Mouse (Mus musculus) midbrain, embryonic 10.5 days (tissue): ENCODE results near the gene Tfap2d. TPM values are rescaled to one million over a fixed set of nuclear protein-coding genes. Genes with fewer than 3 reads are reported as not detected.

ENCODE experiments used
- DNase-seq: peaks from one replicate; pipeline ENCODE4 v3.0.0-alpha.2; 2017; ENCODE audit warnings: low spot score
- H3K27ac ChIP-seq: fragments of 300-500 bp; sonication (generic); replicated peaks from 2 replicates; pipeline ENCODE4 v1.5.1; 2016; ENCODE audit warnings: mild to moderate bottlenecking
- H3K27me3 ChIP-seq: fragments of 300-500 bp; sonication (generic); 2 replicates; pipeline ENCODE4 v1.6.1; 2016; ENCODE audit warnings: low read depth, mild to moderate bottlenecking; ENCODE audit not compliant: poor library complexity, severe bottlenecking
- H3K36me3 ChIP-seq: fragments of 300-500 bp; sonication (generic); 2 replicates; pipeline ENCODE4 v1.6.1; 2016; ENCODE audit warnings: mild to moderate bottlenecking, moderate library complexity
- H3K4me1 ChIP-seq: fragments of 300-500 bp; sonication (generic); 2 replicates; pipeline ENCODE4 v1.6.1; 2016
- H3K4me3 ChIP-seq: fragments of 300-500 bp; sonication (generic); 2 replicates; pipeline ENCODE4 v1.5.1; 2016; ENCODE audit warnings: mild to moderate bottlenecking, moderate library complexity
- H3K9me3 ChIP-seq: fragments of 300-500 bp; sonication (generic); replicated peaks from 2 replicates; pipeline ENCODE4 v1.6.1; 2016; ENCODE audit warnings: mild to moderate bottlenecking
- WGBS: fragments of 180-500 bp; shearing (Covaris S2); methylation state at CpG from one replicate; pipeline ENCODE4 v1.1.7; 2016; 5-methylcytosine and 5-hydroxymethylcytosine counted together
- polyA plus RNA-seq: library from polyadenylated mRNA; unstranded; fragments of >200 nt; fragmentation: Nextera tagmentation; extraction: Ambion mirVana; gene quantifications from 2 replicates; pipeline ENCODE4 v1.2.1, GENCODE M21; 2016

Gene Tfap2d
- polyA plus RNA-seq, 1 experiment from 2014 or later: 4.7 TPM

GRCm38 (mm10) chr1:19212691-19213090, 109.9 kb downstream of the Tfap2d start:
- Histone ChIP-seq H3K9me3 (no peaks in the 10 kb centered on the region), H3K4me3 (0 out of 2 replicates have a peak overlapping the region, but pooled peaks have one; percentile 14), H3K36me3 (no peaks in the 10 kb centered on the region), H3K27ac (no peak overlapping the region), H3K4me1 (peaks cover 16% of the 10 kb centered on the region), H3K27me3 (peaks cover 100% of the 10 kb centered on the region)
- 0% methylated on average over 4 of the region's 4 CpGs for WGBS
- no peak for DNase-seq

DNA sequence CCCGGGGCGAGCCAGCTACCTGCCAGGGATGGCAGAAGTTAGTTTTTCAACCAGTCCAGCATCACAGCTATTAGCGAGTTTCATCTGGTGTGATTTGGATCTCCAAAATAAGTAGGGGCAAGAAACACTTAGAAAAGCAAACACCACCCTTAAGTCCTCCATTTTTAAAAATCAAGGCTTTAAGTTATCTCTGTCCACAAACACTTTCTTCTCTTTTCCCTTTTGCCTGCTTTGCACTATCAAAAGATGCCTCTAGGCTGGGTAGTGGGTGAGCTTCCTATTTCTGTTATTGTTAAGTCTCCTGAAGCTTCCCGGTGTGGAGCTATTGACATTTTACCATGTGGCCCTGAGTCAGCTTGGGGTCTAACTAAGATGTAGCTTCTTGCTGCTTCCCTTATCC, 110.3 kb downstream of the Tfap2d start:
- under 1% methylated on average over 4 of the region's 4 CpGs for WGBS
- Histone ChIP-seq H3K4me1 (peaks cover 16% of the 10 kb centered on the region), H3K27ac (no peak overlapping the region), H3K4me3 (0 out of 2 replicates have a peak overlapping the region, but pooled peaks have one; percentile 14), H3K36me3 (no peaks in the 10 kb centered on the region), H3K27me3 (peaks cover 100% of the 10 kb centered on the region), H3K9me3 (no peaks in the 10 kb centered on the region)
- DNase-seq: no peak

GRCm38 (mm10) chr1:19213851-19214395, 111.1 kb downstream of the Tfap2d start:
- no peak overlapping the region; the same call in 1 of the 2 replicates for H3K27ac ChIP-seq

More at GRCm38 (mm10) chr1:19213851-19214395, 111.1 kb downstream of the Tfap2d start:
- Histone ChIP-seq H3K4me1 (peaks cover 16% of the 10 kb centered on the region), H3K36me3 (no peaks in the 10 kb centered on the region), H3K4me3 (peak overlapping the region; percentile 31), H3K27me3 (peaks cover 100% of the 10 kb centered on the region), H3K9me3 (no peaks in the 10 kb centered on the region)
- peak; percentile 50 for DNase-seq
- WGBS: 1% methylated on average over 36 of the region's 36 CpGs

Other genes with a start within 250 kb of the Tfap2d start
- gene Tfap2b, start 105.9 kb downstream of the Tfap2d start, polyA plus RNA-seq: 24.7 and 33.7 TPM in 2 replicates